Mouse (Mus musculus): ENCODE measurements around the gene Nprl3.

GRCm38 (mm10) chr11:32220607-32221224 is 46.8 kb downstream of the Nprl3 start:
- no peak for TF ChIP-seq POLR2A (IDR thresholded peaks at IDR 0.05; ENCODE audit: low read depth, low read length)
- TF ChIP-seq CTCF (IDR thresholded peaks at IDR 0.05; ENCODE audit: extremely low read depth, insufficient read length, insufficient replicate concordance, low read depth, low read length), result no peak

All from small intestine, adult 2 months (tissue).